Mouse (Mus musculus) erythroid progenitor cell, adult 5-6 weeks (primary cell): Measurements from ENCODE around the gene Mcoln1. TPM values are rescaled to one million over a fixed set of nuclear protein-coding genes. Genes with fewer than 3 reads are reported as not detected.

Experiments used
- ATAC-seq: replicated peaks from 2 replicates; pipeline ENCODE4 v1.8.0; 2016; ENCODE audit warnings: moderate number of reproducible peaks, mild to moderate bottlenecking, moderate TSS enrichment, inconsistent platforms; ENCODE audit not compliant: poor library complexity, low FRiP score, severe bottlenecking
- total RNA-seq, 2 experiments: library from RNA; stranded (forward) in 1 of 2; stranded (reverse) in 1 of 2; fragments of 150-400 nt in 1 of 2; fragments of 186-747, 209-891 nt in 1 of 2; gene quantifications; 2 replicates each; pipeline versions ENCODE4 v1.2.3 to v1.2.4; 2015 to 2017; ENCODE audit warnings: low replicate concordance in 2 of 2

Mcoln1 gene
- 45.3 and 65.2 TPM in 2 replicates for total RNA-seq (2015; ENCODE audit: low replicate concordance)
- total RNA-seq (2017; ENCODE audit: low replicate concordance): 82.9 and 267 TPM in 2 replicates

DNA sequence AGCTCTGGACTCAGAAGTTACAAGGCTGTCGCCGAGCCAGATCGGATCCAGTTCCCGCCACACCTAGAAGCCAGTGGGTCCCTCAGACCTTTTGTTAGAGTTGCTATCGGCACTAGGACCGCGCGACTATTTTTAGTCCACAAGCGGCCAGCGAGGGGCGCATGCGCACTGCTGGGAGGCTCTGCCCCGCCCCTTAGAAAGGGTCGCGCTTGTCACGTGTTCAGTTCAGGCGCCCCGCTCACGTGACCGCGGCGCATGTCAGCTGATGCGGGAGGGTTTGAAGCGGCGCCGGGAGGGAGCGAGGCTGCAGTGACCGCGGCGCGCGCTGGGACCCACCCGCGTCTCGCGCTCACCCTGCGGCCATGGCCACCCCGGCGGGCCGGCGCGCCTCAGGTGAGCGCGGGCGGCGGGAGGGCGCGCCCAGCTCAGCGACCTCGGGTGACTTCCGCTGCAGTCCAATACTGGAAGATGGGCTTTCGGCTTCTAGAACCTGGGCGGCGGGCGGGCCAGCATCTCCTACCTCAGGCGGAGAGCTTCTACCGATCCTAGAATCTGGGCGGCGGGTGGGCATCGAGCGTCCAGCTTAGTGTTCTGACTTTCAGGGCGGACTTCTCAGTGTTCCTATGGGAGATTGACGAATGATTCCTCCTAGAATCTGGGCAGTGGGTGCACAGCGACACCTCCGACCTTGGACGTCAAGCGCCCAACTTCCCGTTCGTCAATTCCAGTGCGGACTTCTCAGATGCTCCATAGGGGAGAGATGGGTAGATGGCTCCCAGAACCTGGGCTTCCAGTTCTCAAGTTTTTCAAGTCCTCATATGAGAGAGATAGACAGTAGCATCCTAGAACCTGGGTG lies at the start of gene Mcoln1:
Gene Mcoln1 (plus strand): TSS at position 223 of the 856 bp plus-strand sequence.
- ATAC-seq: peak; percentile 88

DNA sequence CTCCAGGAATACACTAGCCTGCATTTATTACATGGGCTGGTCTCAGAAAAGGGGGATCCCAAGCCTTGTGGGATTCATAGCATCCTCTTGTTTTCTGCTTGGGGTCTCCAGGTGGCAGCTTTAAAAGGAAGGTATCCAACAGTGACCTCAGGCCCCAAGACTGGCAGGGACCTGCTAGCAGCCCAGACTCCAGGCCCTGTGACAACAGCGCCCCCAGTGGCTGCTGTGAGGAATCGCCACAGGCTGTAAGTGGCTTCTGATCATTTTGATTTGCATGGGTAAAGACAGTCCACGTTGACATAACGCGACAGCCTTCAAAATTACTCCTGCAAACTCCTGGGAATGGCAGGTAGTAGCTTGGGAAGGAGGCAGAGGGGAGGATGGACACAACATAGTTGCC lies 49.6 kb upstream of the Mcoln1 start:
- ATAC-seq: 0 out of 2 replicates have a peak, but pooled peaks have one; percentile 47

- ATAC-seq: no peak
Observed at GRCm38 (mm10) chr8:3451992-3452391, 48.3 kb upstream of the Mcoln1 start.

GRCm38 (mm10) chr8:3463248-3463647 lies 37.0 kb upstream of the Mcoln1 start:
- no peak for ATAC-seq

DNA sequence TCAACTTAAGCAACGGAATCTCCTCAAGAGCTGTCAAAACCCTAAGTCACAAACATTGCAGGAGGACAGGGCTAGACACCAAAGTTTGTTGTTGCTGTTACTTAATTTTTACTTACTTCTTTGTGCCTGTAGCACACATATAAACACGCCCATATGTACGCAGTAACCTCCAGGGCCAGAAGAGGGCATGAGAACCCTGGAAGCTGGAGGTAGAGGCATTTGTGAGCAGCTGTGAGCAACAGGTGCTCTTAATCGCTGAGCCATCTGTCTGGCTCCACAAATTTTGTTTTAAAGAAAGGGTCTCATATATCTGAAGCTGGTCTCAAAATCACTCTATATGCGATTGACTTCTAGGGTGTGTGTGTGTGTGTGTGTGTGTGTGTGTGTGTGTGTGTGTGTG lies 35.9 kb upstream of the Mcoln1 start:
- no peak; the same call in 1 of the 2 replicates for ATAC-seq

GRCm38 (mm10) chr8:3467006-3467885 lies 33.0 kb upstream of the Mcoln1 start, which contains the start of gene Pex11g:
Pex11g (minus strand) TSS chr8:3467680.
- ATAC-seq: peak; percentile 95

DNA sequence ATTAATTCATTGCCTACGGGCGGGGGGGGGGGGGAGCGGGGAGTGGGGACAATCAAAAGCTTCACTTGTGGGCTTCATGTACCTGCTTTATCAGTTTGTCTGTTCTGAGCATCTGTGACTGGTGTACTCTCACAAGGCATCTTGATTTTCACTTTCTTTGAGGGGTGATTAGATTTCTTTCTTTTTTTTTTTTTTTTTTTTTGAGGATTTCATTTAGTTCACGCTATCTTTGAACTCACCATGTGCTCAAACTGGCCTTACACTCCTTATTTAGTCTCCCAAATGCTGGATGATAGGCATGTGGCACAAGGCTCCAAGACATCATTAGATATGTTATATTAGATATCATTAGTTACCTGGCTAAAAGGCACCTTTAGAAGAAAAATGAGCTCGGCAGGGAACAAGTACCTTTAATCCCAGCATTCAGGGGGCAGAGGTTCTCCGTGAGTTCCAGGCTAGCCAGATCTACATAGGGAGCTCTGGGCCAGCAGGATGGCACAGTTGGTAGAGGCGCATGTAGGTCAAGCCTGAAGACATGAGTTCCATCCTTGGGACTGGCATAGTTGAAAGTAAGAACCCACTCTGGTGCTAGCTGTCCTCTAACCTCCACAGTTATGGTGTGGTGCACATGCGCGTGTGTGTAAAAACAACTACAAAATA lies 32.2 kb upstream of the Mcoln1 start:
- no peak for ATAC-seq

DNA sequence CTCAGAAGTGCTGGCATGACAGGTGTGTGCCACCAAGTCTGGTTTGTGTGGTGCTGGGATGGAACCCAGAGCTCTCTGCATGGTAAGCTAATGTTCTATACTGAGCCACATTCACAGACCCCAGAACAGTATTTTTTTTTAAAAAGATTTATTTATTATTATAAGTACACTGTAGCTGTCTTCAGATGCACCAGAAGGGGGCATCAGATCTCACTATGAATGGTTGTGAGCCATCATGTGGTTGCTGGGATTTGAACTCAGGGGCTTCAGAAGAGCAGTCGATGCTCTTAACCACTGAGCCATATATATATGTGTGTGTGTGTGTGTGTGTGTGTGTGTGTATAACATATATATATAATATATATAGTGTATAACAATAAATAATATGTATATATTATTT lies 31.4 kb upstream of the Mcoln1 start:
- no peak for ATAC-seq

- ATAC-seq: no peak
Observed at GRCm38 (mm10) chr8:3470562-3470961, 29.7 kb upstream of the Mcoln1 start, which contains the start of gene Tex45. Tex45 (plus strand) TSS chr8:3470862.

DNA sequence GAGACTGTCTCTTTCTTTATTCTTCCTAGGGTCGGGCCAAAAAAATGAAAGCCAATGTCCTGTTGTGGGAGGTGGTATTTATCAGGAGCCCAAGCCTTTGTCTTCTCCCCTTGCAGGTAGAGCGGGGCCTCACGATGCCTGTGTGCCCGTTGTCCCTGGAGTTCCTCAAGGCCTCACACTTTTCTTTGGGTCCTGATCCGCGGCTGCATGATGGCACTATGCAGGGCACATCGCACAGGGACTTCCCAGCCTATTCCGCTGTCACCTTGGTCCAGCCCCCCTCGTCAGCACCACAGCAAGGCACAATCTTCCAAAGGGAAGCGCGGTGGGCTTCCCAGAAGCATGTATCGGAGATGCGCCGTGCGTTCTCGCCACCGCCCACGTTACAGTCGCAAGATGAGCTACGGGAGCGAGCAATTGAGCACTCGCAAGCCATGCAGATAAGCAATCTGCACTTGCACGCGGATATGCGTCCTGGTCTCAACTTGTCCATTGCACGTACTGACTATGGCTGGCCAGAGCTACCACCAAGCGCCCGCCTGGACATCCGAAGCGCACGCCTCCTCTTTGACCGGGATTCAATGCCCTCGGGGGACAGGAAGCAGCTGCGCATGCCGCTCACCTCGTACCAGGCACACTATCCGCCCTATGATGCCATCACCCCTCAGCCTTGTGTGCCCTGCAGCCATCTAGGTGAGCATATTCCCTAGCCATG lies 24.4 kb upstream of the Mcoln1 start:
- no peak for ATAC-seq

GRCm38 (mm10) chr8:3480221-3480785 lies 20.0 kb upstream of the Mcoln1 start:
- no peak for ATAC-seq

- no peak for ATAC-seq
Observed at GRCm38 (mm10) chr8:3481605-3482004, 18.7 kb upstream of the Mcoln1 start.

GRCm38 (mm10) chr8:3482240-3482740 lies 18.0 kb upstream of the Mcoln1 start:
- no peak for ATAC-seq

DNA sequence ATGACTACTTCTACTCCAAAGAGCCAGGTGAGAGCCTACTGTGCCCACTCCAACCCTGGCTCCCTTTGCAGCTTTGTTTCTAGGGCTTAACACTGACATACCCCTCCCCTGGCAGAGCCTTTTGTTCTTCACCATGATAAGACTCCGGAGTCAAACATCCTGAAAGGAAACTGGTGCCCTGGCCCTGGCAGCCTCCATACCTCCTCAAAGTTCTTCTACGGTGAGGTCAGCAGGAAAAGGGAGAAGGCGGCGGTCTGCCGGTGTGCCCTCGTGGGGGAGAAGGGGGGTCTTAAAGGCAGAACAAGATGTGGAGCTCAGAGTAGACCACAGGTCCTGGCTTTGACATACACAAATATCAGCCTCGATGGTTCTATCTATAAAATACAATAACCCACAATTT lies 16.7 kb upstream of the Mcoln1 start:
- no peak for ATAC-seq

GRCm38 (mm10) chr8:3485192-3485591 lies 15.1 kb upstream of the Mcoln1 start:
- no peak for ATAC-seq

DNA sequence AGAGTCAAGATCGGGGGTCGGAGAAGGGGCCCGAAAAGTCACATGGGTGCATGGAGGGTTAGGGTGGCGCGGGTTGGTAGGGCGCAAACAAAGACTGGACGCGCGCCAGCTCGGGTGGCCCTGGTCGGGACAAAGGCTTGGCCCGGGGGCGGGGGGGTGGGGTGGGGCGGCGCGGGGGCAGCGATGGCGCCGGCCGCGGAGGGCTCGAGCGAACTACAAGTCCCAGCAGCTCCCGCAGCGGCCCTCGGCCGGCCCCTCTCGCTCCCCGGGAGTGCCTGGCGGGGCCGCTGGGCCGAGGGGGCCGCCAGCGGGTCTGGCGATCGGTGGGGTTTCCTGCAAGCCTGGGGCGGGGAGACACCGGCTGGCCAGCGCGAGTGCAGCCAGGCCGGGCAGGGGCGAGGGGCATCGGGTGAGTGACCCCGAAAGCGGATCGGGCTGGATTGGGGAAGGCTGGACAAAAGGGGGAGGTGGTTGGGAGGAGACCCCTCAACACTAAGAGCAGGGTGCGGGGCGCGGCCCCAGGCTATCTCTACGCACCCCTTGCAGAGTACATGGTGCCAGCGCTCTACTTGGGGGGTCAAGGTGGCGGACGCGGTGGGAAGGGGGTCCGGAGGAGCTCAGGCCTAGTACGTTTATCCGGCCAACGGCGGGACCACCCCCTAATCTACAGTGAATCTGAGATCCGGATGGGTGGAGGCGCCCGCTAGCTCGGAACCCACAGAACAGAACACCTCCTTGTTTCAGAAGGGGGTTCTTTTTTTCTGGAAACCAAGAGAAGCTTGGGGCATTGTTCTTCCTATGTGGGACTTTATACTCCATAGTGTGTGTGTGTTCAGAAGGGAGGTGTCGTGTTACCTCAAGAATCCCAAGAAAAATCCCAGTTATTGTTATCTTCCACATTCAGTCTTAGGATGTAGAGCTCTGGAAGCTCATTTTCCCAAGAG lies 7.1 kb upstream of the Mcoln1 start, which contains the start of gene Zfp358:
Gene Zfp358 (plus strand): TSS at position 238 of the 944 bp plus-strand sequence.
- no peak for ATAC-seq

DNA sequence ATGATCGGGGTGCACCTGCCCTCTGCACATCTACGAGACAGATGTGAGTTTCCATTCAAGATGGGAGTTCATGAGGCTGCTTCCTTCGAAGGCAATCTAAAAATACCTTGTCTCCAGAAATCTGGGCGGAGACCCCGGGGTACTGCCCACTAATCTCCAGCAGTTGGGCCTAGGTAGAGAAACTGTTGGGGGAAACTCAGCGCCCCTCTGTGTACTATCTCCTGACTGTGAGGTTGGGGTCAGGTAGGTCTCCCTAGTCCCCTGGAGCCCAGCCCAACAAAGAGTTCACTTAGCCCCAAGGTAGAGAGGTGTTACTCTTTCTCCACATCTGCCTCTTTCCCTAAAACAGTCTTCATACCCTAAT lies 6.4 kb upstream of the Mcoln1 start:
- no peak for ATAC-seq
